Mouse (Mus musculus): ENCODE measurements around the gene Btbd8.

The Btbd8 gene

DNA sequence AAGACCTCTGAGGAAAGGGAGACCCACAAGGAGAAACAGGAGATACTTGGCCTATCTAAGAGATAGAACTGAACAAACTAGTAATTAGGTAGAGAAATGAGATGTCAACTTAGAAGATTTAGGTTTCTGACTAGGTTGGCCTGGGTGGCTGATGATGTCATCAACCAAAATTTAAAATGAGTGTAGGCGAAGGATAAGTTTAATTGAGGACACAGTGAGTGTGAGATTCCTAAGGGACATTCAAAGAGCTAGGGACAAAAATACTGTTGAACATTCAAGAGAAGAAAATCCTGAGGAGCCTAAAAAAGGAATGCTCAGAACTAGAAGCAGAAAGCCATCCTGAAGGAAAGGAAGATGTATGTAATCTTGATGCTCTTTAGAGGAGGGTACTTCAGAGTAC is 78.3 kb downstream of the Btbd8 start:
- no peak for DNase-seq (ENCODE audit: low read depth)

- no peak for DNase-seq (ENCODE audit: low read depth)
These were observed 80.8 kb downstream of the Btbd8 start for GRCm38 (mm10) chr5:107518602-107519001.

DNA sequence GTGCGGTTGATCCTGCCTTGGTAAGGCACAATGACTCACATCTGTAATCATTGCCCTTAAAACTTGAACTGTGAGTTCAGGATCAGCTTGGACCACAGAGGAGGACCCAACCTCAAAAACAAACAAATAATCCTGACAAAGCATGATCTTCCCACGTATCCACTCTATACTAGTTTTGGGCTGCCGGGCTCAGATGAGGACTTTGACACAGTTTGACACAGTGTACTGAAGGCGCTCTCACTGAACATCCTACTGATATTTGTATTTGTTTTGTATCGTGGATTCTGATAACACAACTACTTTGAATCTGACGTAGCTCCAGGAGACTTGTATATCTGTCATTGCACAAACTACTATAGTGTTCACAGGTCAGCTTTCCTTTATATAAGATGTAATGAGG is 83.6 kb downstream of the Btbd8 start:
- DNase-seq (ENCODE audit: low read depth) = no peak

DNA sequence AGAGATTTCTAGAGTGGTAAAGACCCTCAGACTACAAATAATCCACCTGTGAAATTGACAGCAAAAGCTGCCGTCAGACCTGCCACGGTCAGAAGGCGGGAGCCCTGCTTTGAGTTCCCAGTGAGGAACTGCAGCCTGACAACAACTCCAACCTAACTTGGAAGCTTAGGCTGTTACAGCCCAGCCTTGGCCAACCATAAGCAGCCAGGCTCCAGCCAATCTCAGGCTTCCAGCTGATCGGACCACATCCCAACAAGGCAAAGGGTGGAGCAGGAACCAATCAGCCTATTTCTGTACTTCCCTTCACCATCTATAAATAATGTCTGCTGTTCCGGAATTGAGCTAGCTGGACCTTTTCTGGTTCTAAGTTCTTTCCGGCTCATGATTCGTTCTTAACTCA is 84.1 kb downstream of the Btbd8 start:
- DNase-seq (ENCODE audit: low read depth) = no peak

DNA sequence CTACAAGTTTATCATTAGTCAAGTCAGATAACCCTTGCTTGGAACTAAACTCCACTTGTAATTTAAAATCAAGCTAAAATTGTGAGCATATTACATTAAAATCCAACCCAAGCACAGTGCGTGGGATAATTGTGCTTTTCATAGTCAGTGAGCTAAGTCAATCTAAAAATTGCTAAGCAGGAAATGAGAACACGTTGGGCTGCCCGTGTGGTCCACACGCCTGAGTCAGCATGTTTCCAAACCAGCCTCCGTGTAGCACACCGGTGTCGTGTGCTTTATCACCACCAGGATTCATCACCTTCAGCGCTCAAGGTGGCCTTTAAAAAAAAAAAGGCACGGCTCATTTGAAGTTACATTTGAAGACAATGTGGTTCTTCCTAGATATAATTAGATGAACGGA is 86.5 kb downstream of the Btbd8 start:
- DNase-seq (ENCODE audit: low read depth) = no peak

GRCm38 (mm10) chr5:107528856-107529255 is 91.1 kb downstream of the Btbd8 start:
- no peak for DNase-seq (ENCODE audit: low read depth)

GRCm38 (mm10) chr5:107533590-107533989 is 95.8 kb downstream of the Btbd8 start:
- no peak for DNase-seq (ENCODE audit: low read depth)

GRCm38 (mm10) chr5:107534581-107534980 is 96.8 kb downstream of the Btbd8 start, which contains the start of gene 1700028K03Rik:
Gene 1700028K03Rik, plus strand, starts transcription at chr5:107534709.
- DNase-seq (ENCODE audit: low read depth) = no peak

DNA sequence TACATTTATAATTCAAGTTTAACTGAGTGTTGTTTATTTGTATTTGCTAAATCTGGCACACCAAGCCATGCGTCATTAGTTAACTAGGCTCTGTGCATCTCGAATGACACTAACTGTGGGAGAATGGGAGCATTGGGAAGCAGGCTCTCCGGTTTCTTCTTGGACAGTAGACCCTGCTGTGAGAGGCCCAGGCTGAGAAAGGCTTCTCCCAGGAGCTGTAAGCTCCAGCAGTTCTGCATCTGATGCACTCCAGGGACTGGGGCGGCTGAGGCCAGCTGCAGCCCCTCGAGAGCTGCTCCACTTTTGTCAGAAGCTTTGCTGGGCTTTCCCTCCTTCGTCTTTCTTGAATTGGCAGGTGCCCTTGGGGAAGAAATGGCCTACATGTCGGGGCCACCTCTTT is 103.9 kb downstream of the Btbd8 start:
- no peak for DNase-seq (ENCODE audit: low read depth)

DNA sequence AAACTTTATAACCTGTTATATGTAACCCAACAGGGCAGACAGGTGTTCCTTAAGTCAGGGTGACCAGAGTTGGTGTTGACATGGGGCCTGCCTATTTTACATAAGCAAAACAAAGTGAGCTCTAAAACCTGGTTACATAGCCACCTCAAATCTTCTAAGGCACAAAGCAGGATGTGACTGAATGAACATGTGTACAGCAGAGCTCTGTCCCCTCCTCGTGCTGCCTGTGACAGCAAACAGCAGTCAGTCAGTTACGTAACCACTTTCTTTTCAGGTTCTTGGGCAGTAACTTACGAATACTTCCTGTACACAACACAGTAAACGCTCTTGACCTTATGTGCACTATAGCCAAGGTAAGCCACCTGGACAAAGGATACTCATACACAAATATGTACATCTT is 108.1 kb downstream of the Btbd8 start:
- no peak for DNase-seq (ENCODE audit: low read depth)

- DNase-seq (ENCODE audit: low read depth) = no peak
These were observed 110.2 kb downstream of the Btbd8 start for GRCm38 (mm10) chr5:107547955-107548354.

DNA sequence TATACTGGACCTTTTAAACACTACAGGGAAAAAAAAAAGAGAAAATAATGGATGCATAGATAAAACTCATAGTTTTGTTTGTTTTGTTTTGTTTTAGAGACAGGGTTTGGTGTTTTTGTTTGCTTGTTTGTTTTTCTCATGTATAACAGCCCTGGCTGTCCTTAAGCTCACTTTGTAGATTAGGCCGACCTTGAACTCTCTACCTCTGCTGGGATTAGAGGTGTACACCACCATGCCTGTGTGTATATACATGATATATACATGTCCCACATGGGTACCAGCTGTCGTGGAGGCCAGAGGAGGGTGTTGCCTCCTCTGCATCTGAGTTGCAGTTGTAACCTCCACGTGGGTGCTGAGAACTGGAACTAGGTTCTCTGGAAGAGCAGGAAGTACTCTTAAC is 110.6 kb downstream of the Btbd8 start:
- DNase-seq (ENCODE audit: low read depth) = no peak

- no peak for DNase-seq (ENCODE audit: low read depth)
These were observed 116.5 kb downstream of the Btbd8 start for GRCm38 (mm10) chr5:107554336-107554735.

- no peak for DNase-seq (ENCODE audit: low read depth)
These were observed 119.2 kb downstream of the Btbd8 start for GRCm38 (mm10) chr5:107556969-107557368.
